Mouse (Mus musculus) intestine, embryonic 16.5 days (tissue): Measurements from ENCODE around the gene Mbnl2. TPM values are rescaled to one million over a fixed set of nuclear protein-coding genes. Genes with fewer than 3 reads are reported as not detected.

Source experiments
- ATAC-seq: fragments of 200-750 bp; cut with Nextera tagmentation; 2 replicates; pipeline ENCODE4 v1.8.0; 2017; ENCODE audit warnings: moderate TSS enrichment, moderate library complexity
- H3K27ac ChIP-seq: fragments of 300-500 bp; sonication (generic); 2 replicates; pipeline ENCODE4 v1.5.1; 2014; ENCODE audit warnings: mild to moderate bottlenecking, low read length
- H3K27me3 ChIP-seq: fragments of 300-500 bp; sonication (generic); replicated peaks from 2 replicates; pipeline ENCODE4 v1.6.1; 2014; ENCODE audit warnings: low read length, control low read depth, mixed read lengths; ENCODE audit not compliant: control insufficient read depth, insufficient read depth
- H3K36me3 ChIP-seq: fragments of 300-500 bp; sonication (generic); 2 replicates; pipeline ENCODE4 v1.6.1; 2014; ENCODE audit warnings: low read length, control low read depth; ENCODE audit not compliant: control insufficient read depth, insufficient read depth
- H3K4me1 ChIP-seq: fragments of 300-500 bp; sonication (generic); 2 replicates; pipeline ENCODE4 v1.6.1; 2014; ENCODE audit warnings: low read length, control low read depth, mixed read lengths; ENCODE audit not compliant: control insufficient read depth, insufficient read depth
- H3K4me2 ChIP-seq: fragments of 300-500 bp; sonication (generic); 2 replicates; pipeline ENCODE4 v1.6.1; 2014; ENCODE audit warnings: low read depth, low read length, control low read depth
- H3K4me3 ChIP-seq: fragments of 300-500 bp; sonication (generic); 2 replicates; pipeline ENCODE4 v1.5.1; 2014; ENCODE audit warnings: mild to moderate bottlenecking, low read length
- H3K9ac ChIP-seq: fragments of 300-500 bp; sonication (generic); 2 replicates; pipeline ENCODE4 v1.6.1; 2014; ENCODE audit warnings: low read depth, low read length
- H3K9me3 ChIP-seq: fragments of 300-500 bp; sonication (generic); 2 replicates; pipeline ENCODE4 v1.6.1; 2016; ENCODE audit warnings: low read length, control low read depth; ENCODE audit not compliant: control insufficient read depth
- WGBS: fragments of 180-500 bp; shearing (Covaris S2); extraction: QIAGEN DNeasy Blood & Tissue Kit; methylation state at CpG from one replicate; pipeline ENCODE4 v1.1.7; 2014; 5-methylcytosine and 5-hydroxymethylcytosine counted together
- polyA plus RNA-seq: library from polyadenylated mRNA; unstranded; fragments of >200 nt; fragmentation: Nextera tagmentation; extraction: Ambion mirVana; gene quantifications from 2 replicates; pipeline ENCODE4 v1.2.1, GENCODE M21; 2015

Gene Mbnl2
- polyA plus RNA-seq, 1 experiment from 2014 or later = 114 TPM

- no peak overlapping the region for H3K9ac ChIP-seq
Observed at GRCm38 (mm10) chr14:120256623-120257384, 18.7 kb upstream of the Mbnl2 start.

GRCm38 (mm10) chr14:120257483-120257882, 18.0 kb upstream of the Mbnl2 start:
- Histone ChIP-seq H3K9ac (no peak overlapping the region), H3K4me3 (no peak overlapping the region), H3K9me3 (no peaks in the 10 kb centered on the region), H3K4me2 (peak overlapping the region; percentile 0; the same call in 1 of the 2 replicates), H3K36me3 (no peaks in the 10 kb centered on the region), H3K27ac (no peak overlapping the region), H3K27me3 (no peaks in the 10 kb centered on the region), H3K4me1 (peaks cover 8% of the 10 kb centered on the region)
- ATAC-seq = peak; percentile 80
- WGBS = 38% methylated on average over 6 of the region's 6 CpGs

More at GRCm38 (mm10) chr14:120256623-120257384, 18.7 kb upstream of the Mbnl2 start:
- no peak overlapping the region for H3K4me3 ChIP-seq
- 26% methylated on average over 15 of the region's 15 CpGs for WGBS
- H3K36me3 ChIP-seq = no peaks in the 10 kb centered on the region
- H3K9me3 ChIP-seq = no peaks in the 10 kb centered on the region
- ATAC-seq = peak; percentile 49
- H3K27ac ChIP-seq = no peak overlapping the region
- peaks cover 8% of the 10 kb centered on the region for H3K4me1 ChIP-seq
- peak overlapping the region; percentile 0; the same call in 1 of the 2 replicates for H3K4me2 ChIP-seq
- no peaks in the 10 kb centered on the region for H3K27me3 ChIP-seq

GRCm38 (mm10) chr14:120259426-120259825, 16.0 kb upstream of the Mbnl2 start:
- no peak for ATAC-seq
- H3K4me2 ChIP-seq = no peak overlapping the region
- H3K9ac ChIP-seq = no peak overlapping the region
- H3K4me1 ChIP-seq = peaks cover 8% of the 10 kb centered on the region
- no peaks in the 10 kb centered on the region for H3K36me3 ChIP-seq
- no peak overlapping the region for H3K4me3 ChIP-seq
- H3K9me3 ChIP-seq = no peaks in the 10 kb centered on the region
- H3K27ac ChIP-seq = no peak overlapping the region
- no peaks in the 10 kb centered on the region for H3K27me3 ChIP-seq
- 75% methylated on average over 1 of the region's 1 CpGs for WGBS

- no peak overlapping the region for H3K27ac ChIP-seq
- H3K9me3 ChIP-seq = no peaks in the 10 kb centered on the region
- 88% methylated on average over 11 of the region's 11 CpGs for WGBS
- H3K27me3 ChIP-seq = no peaks in the 10 kb centered on the region
- no peak overlapping the region for H3K9ac ChIP-seq
- H3K4me1 ChIP-seq = peaks cover 7% of the 10 kb centered on the region
- no peak overlapping the region for H3K4me3 ChIP-seq
- no peak for ATAC-seq
- H3K4me2 ChIP-seq = no peak overlapping the region
- H3K36me3 ChIP-seq = no peaks in the 10 kb centered on the region
Observed at GRCm38 (mm10) chr14:120261606-120262005, 13.9 kb upstream of the Mbnl2 start.

- no peaks in the 10 kb centered on the region for H3K36me3 ChIP-seq
- ATAC-seq = no peak
- H3K27ac ChIP-seq = no peak overlapping the region
- 86% methylated on average over 14 of the region's 14 CpGs for WGBS
- no peak overlapping the region for H3K4me2 ChIP-seq
- no peaks in the 10 kb centered on the region for H3K9me3 ChIP-seq
- H3K27me3 ChIP-seq = no peaks in the 10 kb centered on the region
- H3K9ac ChIP-seq = no peak overlapping the region
- no peak overlapping the region for H3K4me3 ChIP-seq
- 0 out of 2 replicates have a peak, but pooled peaks cover 2% of the 10 kb centered on the region for H3K4me1 ChIP-seq
Observed at GRCm38 (mm10) chr14:120262660-120263379, 12.6 kb upstream of the Mbnl2 start.

- no peaks in the 10 kb centered on the region for H3K27me3 ChIP-seq
- H3K36me3 ChIP-seq = no peaks in the 10 kb centered on the region
- ATAC-seq = no peak
- H3K27ac ChIP-seq = no peak overlapping the region
- no peak overlapping the region for H3K4me2 ChIP-seq
- no peaks in the 10 kb centered on the region for H3K4me1 ChIP-seq
- no peaks in the 10 kb centered on the region for H3K9me3 ChIP-seq
- no peak overlapping the region for H3K9ac ChIP-seq
- WGBS = 78% methylated on average over 11 of the region's 11 CpGs
- H3K4me3 ChIP-seq = no peak overlapping the region
Observed at GRCm38 (mm10) chr14:120263380-120264135, 11.9 kb upstream of the Mbnl2 start.

GRCm38 (mm10) chr14:120265886-120266285, 9.6 kb upstream of the Mbnl2 start:
- H3K4me1 ChIP-seq = peaks cover 4% of the 10 kb centered on the region
- no peak overlapping the region for H3K4me3 ChIP-seq
- ATAC-seq = no peak
- H3K27me3 ChIP-seq = no peaks in the 10 kb centered on the region
- H3K36me3 ChIP-seq = no peaks in the 10 kb centered on the region
- no peaks in the 10 kb centered on the region for H3K9me3 ChIP-seq
- no peak overlapping the region for H3K9ac ChIP-seq
- no peak overlapping the region for H3K27ac ChIP-seq
- H3K4me2 ChIP-seq = no peak overlapping the region

- peaks cover 4% of the 10 kb centered on the region for H3K4me1 ChIP-seq
Observed at GRCm38 (mm10) chr14:120267130-120267529, 8.3 kb upstream of the Mbnl2 start.

GRCm38 (mm10) chr14:120270031-120270430, 5.4 kb upstream of the Mbnl2 start:
- 51% methylated on average over 3 of the region's 3 CpGs for WGBS
- no peak overlapping the region for H3K4me3 ChIP-seq
- peak; percentile 61 for ATAC-seq

More at GRCm38 (mm10) chr14:120267130-120267529, 8.3 kb upstream of the Mbnl2 start:
- WGBS = 93% methylated on average over 4 of the region's 4 CpGs
- no peaks in the 10 kb centered on the region for H3K27me3 ChIP-seq
- no peak overlapping the region for H3K4me2 ChIP-seq
- no peak for ATAC-seq
- H3K27ac ChIP-seq = no peak overlapping the region
- no peaks in the 10 kb centered on the region for H3K36me3 ChIP-seq
- no peak overlapping the region for H3K4me3 ChIP-seq
- no peaks in the 10 kb centered on the region for H3K9me3 ChIP-seq
- no peak overlapping the region for H3K9ac ChIP-seq

More at GRCm38 (mm10) chr14:120270031-120270430, 5.4 kb upstream of the Mbnl2 start:
- no peaks in the 10 kb centered on the region for H3K27me3 ChIP-seq
- no peak overlapping the region for H3K9ac ChIP-seq
- H3K4me1 ChIP-seq = peaks cover 11% of the 10 kb centered on the region
- peak overlapping the region; percentile 88 for H3K27ac ChIP-seq
- no peak overlapping the region for H3K4me2 ChIP-seq
- no peaks in the 10 kb centered on the region for H3K36me3 ChIP-seq
- no peaks in the 10 kb centered on the region for H3K9me3 ChIP-seq
